Mouse (Mus musculus): Measurements from ENCODE around the gene Dlg4.

GRCm38 (mm10) chr11:70063053-70063452, 46.3 kb downstream of the Dlg4 start:
- TF ChIP-seq POLR2A (IDR thresholded peaks at IDR 0.05; ENCODE audit: low read depth, low read length) (no peak), CTCF (IDR thresholded peaks at IDR 0.05; ENCODE audit: extremely low read depth, insufficient read depth, insufficient read length, insufficient replicate concordance) (no peak)

Measured in spleen, adult 2 months (tissue).